Mouse (Mus musculus): ENCODE results near the gene Sptssb.

Sptssb gene

GRCm38 (mm10) chr3:69859858-69860588, at the start of gene Sptssb:
Gene Sptssb, minus strand, starts transcription at chr3:69859940.
- peak; percentile 50 to 82 for DNase-seq (ENCODE audit: low spot score in 2 of 2)

GRCm38 (mm10) chr3:69908074-69908473, 48.3 kb upstream of the Sptssb start:
- DNase-seq (ENCODE audit: low spot score in 2 of 2): no peak

- no peak for DNase-seq (ENCODE audit: low spot score in 2 of 2)
Observed at GRCm38 (mm10) chr3:69907564-69907963, 47.8 kb upstream of the Sptssb start.

GRCm38 (mm10) chr3:69902787-69903477, 43.2 kb upstream of the Sptssb start:
- DNase-seq (ENCODE audit: low spot score in 2 of 2): no peak

- DNase-seq (ENCODE audit: low spot score in 2 of 2): no peak
Observed at GRCm38 (mm10) chr3:69902382-69902781, 42.6 kb upstream of the Sptssb start.

- DNase-seq (ENCODE audit: low spot score in 2 of 2): no peak
Observed at GRCm38 (mm10) chr3:69901874-69902381, 42.2 kb upstream of the Sptssb start.

GRCm38 (mm10) chr3:69900335-69900734, 40.6 kb upstream of the Sptssb start:
- DNase-seq (ENCODE audit: low spot score in 2 of 2): no peak

- no peak for DNase-seq (ENCODE audit: low spot score in 2 of 2)
Observed at GRCm38 (mm10) chr3:69897917-69898594, 38.3 kb upstream of the Sptssb start.

GRCm38 (mm10) chr3:69895516-69895915, 35.8 kb upstream of the Sptssb start:
- DNase-seq (ENCODE audit: low spot score in 2 of 2): no peak

GRCm38 (mm10) chr3:69892187-69893094, 32.7 kb upstream of the Sptssb start:
- peak in 1 of 2 experiments; percentile 25 for DNase-seq (ENCODE audit: low spot score in 2 of 2)

GRCm38 (mm10) chr3:69885866-69886265, 26.1 kb upstream of the Sptssb start:
- no peak for DNase-seq (ENCODE audit: low spot score in 2 of 2)

GRCm38 (mm10) chr3:69883710-69884109, 24.0 kb upstream of the Sptssb start:
- DNase-seq (ENCODE audit: low spot score in 2 of 2): no peak

GRCm38 (mm10) chr3:69877538-69877937, 17.8 kb upstream of the Sptssb start:
- DNase-seq (ENCODE audit: low spot score in 2 of 2): no peak

- no peak for DNase-seq (ENCODE audit: low spot score in 2 of 2)
Observed at GRCm38 (mm10) chr3:69874721-69875120, 15.0 kb upstream of the Sptssb start.

GRCm38 (mm10) chr3:69872661-69873327, 13.1 kb upstream of the Sptssb start:
- DNase-seq (ENCODE audit: low spot score in 2 of 2): no peak

GRCm38 (mm10) chr3:69871174-69871573, 11.4 kb upstream of the Sptssb start:
- no peak for DNase-seq (ENCODE audit: low spot score in 2 of 2)

- DNase-seq (ENCODE audit: low spot score in 2 of 2): no peak
Observed at GRCm38 (mm10) chr3:69869702-69870101, 10.0 kb upstream of the Sptssb start.

GRCm38 (mm10) chr3:69861789-69862395, 2.2 kb upstream of the Sptssb start:
- DNase-seq (ENCODE audit: low spot score in 2 of 2): no peak

- peak in 1 of 2 experiments; percentile 31 for DNase-seq (ENCODE audit: low spot score in 2 of 2)
Observed at GRCm38 (mm10) chr3:69860589-69861521, 1.1 kb upstream of the Sptssb start.
